Mouse (Mus musculus) thymus, adult 2 months (tissue): Measurements from ENCODE around the gene Ptrh2. TPM values are rescaled to one million over a fixed set of nuclear protein-coding genes. Genes with fewer than 3 reads are reported as not detected.

ENCODE experiments used
- DNase-seq: peaks from one replicate; pipeline ENCODE4 v3.0.0; 2021
- H3K27ac ChIP-seq: fragments of 200-500 bp; 2 replicates; pipeline ENCODE4 v1.5.1; 2012; ENCODE audit warnings: low read length, control low read depth; ENCODE audit not compliant: control insufficient read depth, insufficient read depth
- H3K27me3 ChIP-seq: fragments of 200-500 bp; 2 replicates; pipeline ENCODE4 v1.6.1; 2012; ENCODE audit warnings: mild to moderate bottlenecking, low read length, moderate library complexity, mixed read lengths; ENCODE audit not compliant: control insufficient read depth, insufficient read depth
- H3K36me3 ChIP-seq: fragments of 200-500 bp; 2 replicates; pipeline ENCODE4 v1.6.1; 2012; ENCODE audit warnings: mild to moderate bottlenecking, low read length, moderate library complexity; ENCODE audit not compliant: control insufficient read depth, insufficient read depth
- H3K4me1 ChIP-seq: fragments of 200-500 bp; replicated peaks from 2 replicates; pipeline ENCODE4 v1.6.1; 2012; ENCODE audit warnings: low read length; ENCODE audit not compliant: control insufficient read depth, insufficient read depth
- H3K4me3 ChIP-seq: fragments of 200-500 bp; 2 replicates; pipeline ENCODE4 v1.5.1; 2012; ENCODE audit warnings: mild to moderate bottlenecking, low read length, control low read depth, moderate library complexity; ENCODE audit not compliant: control insufficient read depth, insufficient read depth
- CTCF ChIP-seq: fragments of 200-500 bp; IDR thresholded peaks from 2 replicates; pipeline ENCODE4 v1.5.1; 2012; ENCODE audit warnings: mild to moderate bottlenecking, control low read depth, low read length, moderate library complexity, borderline replicate concordance; ENCODE audit not compliant: control insufficient read depth, poor library complexity, insufficient read depth; ENCODE audit errors: extremely low read depth
- POLR2A ChIP-seq: fragments of 200-500 bp; IDR thresholded peaks from 2 replicates; pipeline ENCODE4 v1.6.1; 2012; ENCODE audit warnings: mild to moderate bottlenecking, low read length, control low read depth, moderate library complexity; ENCODE audit not compliant: control insufficient read depth, poor library complexity, insufficient read depth; ENCODE audit errors: extremely low read depth
- WGBS: fragments of 180-500 bp; shearing (Covaris S2); methylation state at CpG from one replicate; pipeline ENCODE4 v1.1.7; 2018; 5-methylcytosine and 5-hydroxymethylcytosine counted together
- polyA plus RNA-seq: library from polyadenylated mRNA; depleted of rRNA; stranded (reverse); fragments of >200 nt; gene quantifications from 2 replicates; pipeline ENCODE4 v1.2.3, GENCODE M21; 2012

The Ptrh2 gene
- polyA plus RNA-seq, 1 experiment: 5.2 TPM

DNA sequence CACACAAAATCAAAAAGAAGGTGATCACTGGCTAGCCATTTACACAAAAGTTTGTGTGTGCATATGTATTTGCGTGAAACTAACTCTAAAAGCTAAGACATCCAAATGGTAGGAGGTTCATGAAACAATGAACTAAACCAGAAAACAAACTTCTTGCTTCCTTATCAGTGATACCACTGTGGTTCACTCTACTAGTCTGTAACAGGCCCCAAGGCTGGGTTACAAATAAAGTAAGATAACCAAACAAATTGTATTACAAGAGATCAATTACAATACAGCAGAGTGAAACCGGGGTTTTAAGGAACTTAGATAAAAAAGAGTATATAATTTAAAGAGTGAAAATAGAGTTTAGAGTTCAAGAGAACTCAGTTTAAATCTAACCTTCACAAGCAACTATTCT, 16.2 kb upstream of the Ptrh2 start:
- H3K4me3 ChIP-seq: no peak overlapping the region
- 95% methylated on average over 2 of the region's 2 CpGs for WGBS
- no peaks in the 10 kb centered on the region for H3K27me3 ChIP-seq
- TF ChIP-seq CTCF: no peak
- no peak for TF ChIP-seq POLR2A
- no peaks in the 10 kb centered on the region for H3K4me1 ChIP-seq
- peaks cover 25% of the 10 kb centered on the region for H3K36me3 ChIP-seq
- no peak for DNase-seq
- H3K27ac ChIP-seq: no peak overlapping the region

DNA sequence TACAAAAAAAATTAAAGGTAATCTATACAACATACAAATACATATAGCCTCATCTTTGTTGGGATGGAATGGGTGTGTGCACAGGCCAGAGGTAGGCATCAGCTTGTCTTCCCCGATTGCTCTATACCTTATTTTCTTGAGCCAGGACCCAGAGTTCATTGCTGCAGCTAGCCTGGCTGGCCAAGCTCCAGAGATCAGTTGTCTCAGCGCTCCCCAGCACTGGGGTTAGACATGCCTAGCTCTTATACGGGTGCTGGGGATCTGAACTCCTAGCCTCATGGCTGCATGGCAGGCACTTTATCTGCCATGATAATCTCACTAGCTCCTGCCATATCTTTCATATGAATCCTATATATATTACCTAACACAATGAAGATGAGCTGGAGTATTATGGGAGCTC, 15.6 kb upstream of the Ptrh2 start:
- H3K4me3 ChIP-seq: no peak overlapping the region
- TF ChIP-seq POLR2A (no peak), CTCF (no peak)
- no peak for DNase-seq
- WGBS: 97% methylated on average over 3 of the region's 3 CpGs
- H3K27me3 ChIP-seq: no peaks in the 10 kb centered on the region
- peaks cover 22% of the 10 kb centered on the region for H3K36me3 ChIP-seq
- H3K4me1 ChIP-seq: no peaks in the 10 kb centered on the region
- H3K27ac ChIP-seq: no peak overlapping the region

DNA sequence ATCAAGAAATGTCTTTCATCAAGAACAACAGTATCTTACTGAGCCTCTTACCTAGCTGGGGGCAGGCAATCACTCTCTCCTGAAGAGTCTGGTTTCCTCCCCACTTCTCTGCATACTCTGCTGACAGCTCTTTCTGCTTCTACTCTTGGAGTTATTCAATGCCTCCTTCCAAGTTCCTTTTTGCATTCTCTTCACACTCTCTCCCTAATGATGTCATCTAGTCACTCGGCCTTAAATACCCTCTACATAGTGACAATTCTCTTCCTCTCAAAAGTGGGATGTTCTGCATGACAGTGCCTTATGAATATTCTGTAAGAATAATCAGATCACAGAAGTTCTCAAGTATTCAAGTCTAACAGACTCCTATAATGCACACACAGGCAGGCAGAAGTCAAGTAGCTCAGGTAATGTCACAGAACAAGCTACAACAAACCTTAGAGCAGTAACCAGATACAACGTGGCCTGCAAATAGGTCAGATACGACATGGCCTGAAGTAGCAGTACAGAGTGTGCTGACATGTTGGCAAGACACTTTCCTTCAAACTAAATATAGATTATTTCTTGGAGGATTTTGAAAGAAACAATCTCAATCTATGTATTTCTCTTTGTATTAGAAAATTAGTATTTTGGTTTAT, 12.6 kb upstream of the Ptrh2 start:
- DNase-seq: no peak

DNA sequence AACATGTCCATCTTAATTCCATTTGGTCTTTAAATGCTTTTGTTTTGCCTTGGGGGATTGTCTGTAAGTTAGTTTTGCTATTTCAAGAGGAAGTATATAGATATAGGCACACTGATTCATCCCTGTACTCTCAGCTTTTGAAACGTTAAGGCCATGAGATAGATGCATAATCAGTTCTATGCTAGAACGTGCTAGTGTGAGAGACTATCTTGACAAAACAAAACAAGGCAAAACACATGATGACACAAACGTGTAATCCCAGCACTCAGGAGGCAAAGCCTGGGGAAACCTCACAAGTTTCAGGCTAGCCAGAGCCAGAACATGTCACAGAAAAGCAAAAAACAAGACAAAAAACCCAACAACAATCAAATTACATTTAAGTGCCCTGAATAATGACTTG, 11.0 kb upstream of the Ptrh2 start:
- TF ChIP-seq POLR2A (no peak), CTCF (no peak)
- Histone ChIP-seq H3K4me3 (no peak overlapping the region), H3K27me3 (no peaks in the 10 kb centered on the region), H3K27ac (no peak overlapping the region), H3K4me1 (no peaks in the 10 kb centered on the region), H3K36me3 (no peaks in the 10 kb centered on the region; the same call in 1 of the 2 replicates)
- no peak for DNase-seq
- WGBS: 86% methylated on average over 3 of the region's 3 CpGs

More for the DNA sequence above, 12.6 kb upstream of the Ptrh2 start:
- H3K4me3 ChIP-seq: no peak overlapping the region
- H3K27ac ChIP-seq: no peak overlapping the region
- H3K36me3 ChIP-seq: no peaks in the 10 kb centered on the region
- H3K27me3 ChIP-seq: no peaks in the 10 kb centered on the region
- WGBS: 84% methylated on average over 3 of the region's 3 CpGs
- H3K4me1 ChIP-seq: no peaks in the 10 kb centered on the region
- TF ChIP-seq POLR2A: no peak
- no peak for TF ChIP-seq CTCF

DNA sequence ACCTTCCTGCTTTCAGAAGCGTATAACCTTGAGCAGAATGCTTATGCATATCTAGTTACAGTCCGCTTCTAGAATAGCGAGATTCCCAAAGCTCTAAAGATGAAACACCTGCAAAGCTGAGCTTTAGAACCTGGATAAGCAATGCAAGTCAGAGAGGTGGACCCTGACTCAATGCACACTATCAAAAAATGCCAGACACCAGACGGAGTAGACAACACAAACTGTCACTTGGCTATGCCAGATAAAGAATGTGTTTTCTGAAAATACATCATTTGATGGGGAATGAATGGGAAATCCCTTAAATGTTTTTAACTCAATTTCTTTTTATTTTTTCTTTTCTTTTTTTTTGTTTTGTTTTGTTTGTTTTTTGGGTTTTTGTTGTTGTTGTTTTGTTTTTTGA, 8.3 kb upstream of the Ptrh2 start:
- no peak for TF ChIP-seq CTCF
- TF ChIP-seq POLR2A: no peak
- no peaks in the 10 kb centered on the region; the same call in 1 of the 2 replicates for H3K36me3 ChIP-seq
- no peak overlapping the region for H3K27ac ChIP-seq
- 96% methylated on average over 4 of the region's 4 CpGs for WGBS
- no peaks in the 10 kb centered on the region for H3K27me3 ChIP-seq
- no peak overlapping the region for H3K4me3 ChIP-seq
- DNase-seq: no peak
- H3K4me1 ChIP-seq: no peaks in the 10 kb centered on the region

DNA sequence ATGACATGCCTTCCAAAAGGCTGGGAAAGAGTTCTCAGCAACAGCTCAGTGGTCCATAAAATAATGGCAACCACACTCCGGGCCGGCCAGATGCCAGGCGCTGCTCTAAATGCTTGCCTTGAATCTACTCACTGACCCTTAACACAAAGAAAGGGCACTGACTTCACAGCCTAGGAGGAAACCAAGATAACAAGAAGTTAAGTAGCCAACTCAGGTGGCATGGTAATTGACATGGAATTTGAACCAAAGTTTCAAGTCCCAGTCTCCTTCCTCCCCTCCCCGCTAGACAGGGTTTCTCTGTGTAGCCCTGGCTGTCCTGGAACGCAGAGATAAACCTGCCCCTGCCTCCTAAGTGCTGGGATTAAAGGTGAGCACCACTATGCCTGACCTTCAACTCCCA, 4.8 kb upstream of the Ptrh2 start:
- Histone ChIP-seq H3K27me3 (no peaks in the 10 kb centered on the region), H3K36me3 (no peaks in the 10 kb centered on the region; the same call in 1 of the 2 replicates), H3K27ac (no peak overlapping the region), H3K4me1 (no peaks in the 10 kb centered on the region), H3K4me3 (no peak overlapping the region)
- WGBS: 92% methylated on average over 5 of the region's 5 CpGs
- no peak for DNase-seq
- TF ChIP-seq CTCF (no peak), POLR2A (no peak)

DNA sequence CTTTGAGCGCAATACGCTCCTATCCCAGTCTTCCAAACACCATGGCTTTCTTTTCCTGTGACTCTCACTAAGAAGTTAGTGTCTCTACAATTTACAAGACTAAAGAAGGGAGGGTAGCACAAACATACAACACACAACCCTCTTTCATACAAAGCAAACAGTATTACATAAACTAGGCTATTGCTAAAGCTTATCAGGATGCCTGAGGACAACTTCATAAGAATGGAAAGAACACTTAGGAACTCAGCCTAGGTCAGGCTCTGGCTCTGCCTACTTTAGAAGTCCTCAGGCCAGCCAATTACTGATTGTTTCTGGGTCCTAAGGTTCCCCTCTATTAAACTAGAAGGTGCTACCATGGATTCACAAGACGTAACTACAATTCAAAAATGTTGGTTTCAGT, 3.1 kb upstream of the Ptrh2 start:
- no peak overlapping the region for H3K4me3 ChIP-seq
- no peaks in the 10 kb centered on the region for H3K27me3 ChIP-seq
- DNase-seq: no peak
- no peak overlapping the region for H3K27ac ChIP-seq
- WGBS: over 99% methylated on average over 3 of the region's 3 CpGs
- TF ChIP-seq POLR2A (no peak), CTCF (no peak)
- H3K4me1 ChIP-seq: no peaks in the 10 kb centered on the region; the same call in 1 of the 2 replicates
- no peaks in the 10 kb centered on the region; the same call in 1 of the 2 replicates for H3K36me3 ChIP-seq
